Mouse (Mus musculus) mouse embryonic stem cell (cell line): Measurements from ENCODE around the gene Aknad1.

Experiments used
- in situ Hi-C, 2 experiments: fragments of 300-500 bp; cut with MboI; formaldehyde crosslinking; loops; 1 replicate in 1 of 2; 3 replicates in 1 of 2; pipeline ENCODE4 v1.14.3; 2019 to 2020; ENCODE audit warnings: low sequenced_read_pairs in 2 of 2, low pct_unique_long_range_greater_than_20kb in 1 of 2, mixed read lengths in 1 of 2; ENCODE audit not compliant: unreplicated experiment in 1 of 2

Gene Aknad1

DNA sequence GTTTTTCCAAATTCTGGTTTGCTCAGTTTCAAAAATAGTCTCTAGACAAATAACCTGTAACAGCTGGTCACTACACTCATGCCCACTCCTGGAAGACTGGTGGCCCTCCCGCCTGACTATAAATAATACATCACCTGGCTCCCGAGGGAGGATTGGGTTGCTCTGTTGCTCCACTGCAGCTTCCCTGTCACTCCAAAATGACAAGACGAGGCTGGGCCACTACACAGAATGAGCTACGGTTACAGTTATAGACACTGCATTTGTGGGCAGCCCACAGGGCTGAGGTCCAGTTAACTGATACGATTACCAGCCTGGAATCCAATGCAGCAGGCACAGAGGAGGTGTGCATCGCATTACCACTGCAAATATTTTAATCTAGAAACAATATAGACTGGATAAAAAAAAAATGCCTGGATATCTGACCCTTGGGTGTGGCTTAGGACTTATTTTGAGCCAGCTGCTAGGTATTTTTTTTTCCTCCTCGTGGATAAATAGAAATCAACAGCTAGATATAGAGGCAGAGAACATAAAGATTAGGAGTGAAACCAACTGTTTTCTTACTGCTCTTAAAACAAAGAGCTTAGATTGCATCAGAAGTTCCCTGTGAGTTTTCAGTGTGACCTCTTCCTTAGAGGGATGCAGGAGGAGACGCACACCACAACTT is at the start of gene Aknad1:
TSS of gene Aknad1 (plus strand) at position 614 of the 664 bp plus-strand sequence.
- in situ Hi-C loops = no loop called here

DNA sequence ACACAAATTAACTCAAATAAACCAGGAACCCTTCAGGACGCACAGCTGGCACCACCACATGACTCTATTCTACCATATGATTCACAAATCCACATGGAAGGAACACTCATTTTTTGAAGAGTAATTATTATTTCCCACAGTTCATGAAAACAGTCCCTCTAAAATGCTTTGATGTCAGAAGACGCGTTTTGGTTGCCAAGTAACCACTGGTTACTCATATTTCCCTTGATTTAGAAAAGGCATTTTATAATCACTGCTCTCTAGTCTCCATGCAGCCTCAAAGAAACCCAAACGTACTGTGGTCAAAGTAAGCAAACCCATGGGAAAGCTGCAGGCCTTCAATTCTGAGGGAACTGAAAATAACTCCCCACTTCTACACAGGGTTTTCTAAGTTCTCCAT is 49.5 kb upstream of the Aknad1 start:
- in situ Hi-C loops = no loop called here

- in situ Hi-C loops = no loop called here
Measured at GRCm38 (mm10) chr3:108694321-108694720, 45.1 kb upstream of the Aknad1 start.

DNA sequence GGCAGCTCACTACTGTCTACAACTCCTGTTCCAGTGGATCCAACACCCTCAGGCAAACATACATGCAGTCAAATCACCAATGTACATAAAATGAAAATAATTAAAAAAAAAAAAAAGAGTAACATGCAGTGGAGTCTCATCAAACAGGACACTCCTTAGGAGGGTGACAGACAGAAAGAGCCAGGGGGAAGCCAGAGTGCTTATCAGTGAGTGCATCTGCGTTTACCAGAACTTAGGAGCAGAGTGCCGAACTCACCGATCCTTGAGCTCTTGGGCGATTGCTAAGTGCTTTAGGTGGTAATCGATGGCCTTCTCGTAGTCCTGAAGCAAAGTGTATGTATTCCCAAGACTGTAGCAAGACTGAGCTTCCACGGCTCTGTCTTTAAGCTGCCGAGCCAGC is 40.8 kb upstream of the Aknad1 start:
- in situ Hi-C loops = no loop called here

- in situ Hi-C loops = no loop called here
Measured at GRCm38 (mm10) chr3:108699786-108700185, 39.7 kb upstream of the Aknad1 start.

GRCm38 (mm10) chr3:108701256-108701655 is 38.2 kb upstream of the Aknad1 start:
- in situ Hi-C loops = no loop called here

GRCm38 (mm10) chr3:108702789-108703188 is 36.7 kb upstream of the Aknad1 start:
- in situ Hi-C loops = no loop called here

DNA sequence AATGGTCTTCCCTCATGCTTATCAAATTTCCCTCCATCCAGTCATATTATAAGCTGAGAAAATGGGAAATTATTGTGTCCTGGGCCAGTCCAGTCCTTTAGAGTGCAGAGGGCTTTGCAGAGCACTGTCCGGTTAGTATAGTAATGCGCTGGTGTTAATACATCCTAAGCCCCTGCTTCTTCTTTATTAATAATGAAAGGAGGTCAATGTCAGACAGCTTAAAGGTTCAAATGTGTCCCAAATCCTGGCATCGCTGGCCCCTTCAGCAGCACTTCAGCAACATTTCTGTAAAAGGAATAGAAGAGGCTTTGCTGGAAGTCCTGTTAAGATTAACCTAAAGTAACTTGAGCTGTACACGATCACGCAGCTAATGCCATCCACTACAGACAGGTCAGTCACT is 28.2 kb upstream of the Aknad1 start:
- in situ Hi-C loops = no loop called here

DNA sequence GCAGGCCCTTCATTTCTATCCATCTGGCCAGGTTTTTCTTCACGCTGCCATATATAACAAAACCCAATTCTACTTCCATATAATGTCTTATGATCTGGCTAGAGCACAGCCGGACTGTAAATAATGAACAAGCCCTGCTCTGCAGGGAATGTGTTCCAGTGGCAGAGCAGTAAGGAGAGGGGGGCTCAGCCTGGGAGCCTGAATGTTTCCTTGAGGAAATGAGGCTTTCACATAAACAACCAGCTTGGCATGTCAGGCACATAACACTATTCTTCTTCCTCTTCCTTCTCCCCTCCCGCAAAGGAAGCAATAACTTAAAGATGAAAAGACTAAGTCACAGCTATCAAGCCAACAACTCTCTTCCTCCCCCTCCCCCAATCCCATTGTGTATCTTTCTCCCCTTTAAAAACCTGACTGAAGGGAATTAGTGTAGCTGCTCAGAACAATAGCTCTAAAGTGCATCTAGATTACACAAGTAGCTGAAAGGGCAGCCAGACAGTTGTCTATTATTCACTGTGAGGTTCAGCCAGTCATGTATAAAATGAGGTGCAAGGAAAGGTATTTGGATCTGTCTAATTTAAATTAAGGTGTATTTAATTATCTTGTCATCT is 26.3 kb upstream of the Aknad1 start:
- in situ Hi-C loops = no loop called here

- in situ Hi-C loops = no loop called here
Measured at GRCm38 (mm10) chr3:108714837-108715236, 24.6 kb upstream of the Aknad1 start.

DNA sequence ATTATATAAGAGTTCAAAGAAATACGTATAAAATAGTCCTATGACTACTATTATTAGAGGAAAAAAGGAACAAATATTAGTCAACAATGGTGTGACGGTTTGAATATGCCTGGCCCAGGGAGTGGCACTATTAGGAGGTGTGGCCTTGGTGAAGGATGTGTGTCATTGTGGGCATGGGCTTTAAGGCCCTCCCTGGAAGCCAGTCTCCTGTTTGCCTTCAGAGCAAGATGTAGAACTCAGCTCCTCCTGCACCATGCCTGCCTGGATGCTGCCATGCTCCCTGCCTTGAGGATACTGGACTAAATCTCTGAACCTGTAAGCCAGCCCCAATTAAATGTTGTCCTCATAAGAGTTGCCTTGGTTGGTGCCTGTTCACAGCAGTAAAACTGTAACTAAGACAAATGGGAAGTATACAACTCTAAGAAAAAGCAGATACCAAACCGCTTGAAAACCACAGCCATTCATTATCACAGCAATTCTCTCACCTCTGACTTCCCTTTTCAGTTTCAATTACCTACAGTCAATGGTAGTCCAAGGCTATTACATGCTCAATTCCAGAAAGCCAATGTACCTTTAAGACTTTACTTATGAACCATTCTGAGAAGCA is 21.5 kb upstream of the Aknad1 start:
- in situ Hi-C loops = no loop called here

DNA sequence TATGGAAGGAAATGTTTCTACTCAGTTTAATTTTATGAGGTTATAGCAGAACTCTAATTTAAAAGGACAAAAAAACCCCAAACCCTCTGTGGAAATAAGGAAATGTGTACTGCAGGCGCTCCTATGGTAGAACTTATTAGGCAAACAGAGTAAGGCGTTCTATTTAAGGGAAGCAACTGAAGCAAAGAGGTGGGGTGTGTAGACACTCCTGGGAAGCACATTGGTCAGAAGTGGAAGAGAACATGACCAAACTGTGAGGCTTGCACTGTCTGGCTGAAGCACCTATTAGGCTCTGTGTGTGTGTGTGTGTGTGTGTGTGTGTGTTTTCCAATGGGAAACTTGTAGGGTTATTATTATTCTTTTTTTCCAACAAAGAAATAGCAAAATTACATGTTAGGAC is 20.1 kb upstream of the Aknad1 start:
- in situ Hi-C loops = no loop called here

DNA sequence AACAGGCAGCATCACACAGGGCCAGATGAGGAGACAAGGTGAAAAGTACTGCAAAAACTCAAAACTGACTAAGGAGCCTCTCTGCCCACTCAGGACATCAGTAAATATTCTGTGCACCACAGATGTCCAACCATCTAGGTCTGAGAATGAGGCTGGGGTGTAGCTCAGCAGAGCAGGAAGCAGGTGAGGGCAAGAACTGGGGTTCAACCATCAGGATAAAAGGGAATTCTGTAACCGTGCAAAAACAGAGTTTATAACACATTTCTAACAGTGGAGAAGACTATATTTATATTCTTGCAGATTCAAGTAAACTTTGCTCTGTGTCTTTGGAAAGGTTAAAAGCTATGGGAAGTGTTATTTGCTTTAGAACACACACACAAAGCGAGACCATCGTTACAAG is 19.7 kb upstream of the Aknad1 start:
- in situ Hi-C loops = no loop called here

DNA sequence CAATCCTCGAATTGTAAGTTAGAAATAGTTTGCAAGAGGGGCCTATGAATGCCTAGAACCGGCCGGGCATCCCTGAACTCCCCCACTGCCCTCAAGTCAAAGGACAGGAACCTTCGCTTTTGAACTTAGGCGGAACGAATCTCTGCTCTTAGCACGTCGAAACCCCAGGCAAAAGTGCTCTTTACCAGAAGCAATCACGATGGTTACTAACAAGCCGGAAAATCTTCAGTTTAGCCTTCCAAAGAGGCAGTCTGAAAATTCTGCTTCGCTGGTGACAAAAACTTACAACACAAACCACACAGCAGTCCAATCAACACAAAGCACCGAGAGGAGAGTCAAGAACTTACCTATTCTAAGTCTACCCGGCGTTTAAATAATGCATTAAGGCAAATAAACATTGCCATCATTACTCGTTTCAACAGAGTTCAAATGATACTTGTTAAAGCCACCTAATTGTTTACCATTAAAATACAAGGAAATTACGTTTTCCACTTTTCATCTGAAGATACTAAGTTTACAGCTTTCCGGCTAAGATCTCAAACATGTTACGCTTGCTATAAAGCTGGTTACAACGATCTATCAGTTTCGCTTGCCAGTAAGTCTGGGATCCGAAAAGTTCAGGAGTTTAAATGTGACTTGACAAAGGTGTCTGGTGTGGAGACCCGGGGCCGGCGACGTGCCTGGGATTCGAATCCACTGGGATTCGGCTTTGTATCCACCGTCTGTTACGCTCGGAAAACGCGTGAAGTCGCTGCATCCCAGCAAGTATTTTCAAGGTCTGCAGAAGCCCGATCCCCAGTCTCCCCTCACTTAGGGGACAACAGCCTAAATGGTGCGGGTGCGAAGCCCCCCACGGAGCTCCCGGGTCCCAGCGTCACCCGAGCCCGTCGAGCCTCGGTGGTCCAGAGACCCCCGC is 18.1 kb upstream of the Aknad1 start:
- in situ Hi-C loops = no loop called here

DNA sequence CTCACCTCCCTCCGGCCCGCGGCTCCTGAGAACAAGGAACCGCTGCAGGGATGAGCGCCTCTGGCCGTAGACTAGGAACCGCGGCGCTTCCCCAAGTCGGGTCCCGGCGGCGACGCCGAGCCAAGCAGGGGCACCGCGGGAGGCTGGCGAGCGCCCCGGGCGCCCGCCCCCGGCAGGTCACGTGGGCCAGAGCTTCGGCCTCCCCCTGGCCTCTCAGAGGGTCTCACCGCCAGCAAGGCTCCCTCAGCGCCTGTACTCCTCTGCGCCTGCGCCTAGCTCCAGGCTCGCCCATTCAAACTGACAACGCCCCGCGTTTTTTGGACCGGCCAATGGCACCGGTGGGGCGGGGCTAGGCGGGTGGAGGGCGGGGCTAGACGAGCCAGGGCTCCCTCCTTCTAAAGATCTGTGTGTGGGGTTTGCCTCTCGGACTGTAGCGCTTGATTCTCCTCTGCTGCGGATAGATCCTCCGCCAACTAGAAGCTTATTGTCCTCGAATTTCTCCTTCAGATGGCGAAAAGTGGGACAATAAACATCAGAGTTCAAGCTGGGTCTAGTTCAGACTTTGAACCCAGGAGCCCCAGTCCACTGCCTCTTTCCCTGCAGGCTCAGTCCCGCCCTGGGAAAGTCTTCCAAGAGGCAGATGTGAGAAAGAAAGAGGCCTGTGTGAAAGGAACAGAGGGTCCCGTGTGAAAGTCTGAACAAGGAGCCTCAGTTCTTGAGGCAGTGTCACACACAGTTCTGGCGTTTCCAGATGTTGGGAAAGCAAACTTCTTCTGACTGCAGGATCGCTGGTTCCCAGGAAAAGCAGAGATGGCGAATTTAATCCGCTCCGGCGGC is 17.2 kb upstream of the Aknad1 start, which contains the start of gene Gpsm2:
TSS of gene Gpsm2 (minus strand) at position 274 of the 837 bp plus-strand sequence.
- in situ Hi-C loops = no loop called here

DNA sequence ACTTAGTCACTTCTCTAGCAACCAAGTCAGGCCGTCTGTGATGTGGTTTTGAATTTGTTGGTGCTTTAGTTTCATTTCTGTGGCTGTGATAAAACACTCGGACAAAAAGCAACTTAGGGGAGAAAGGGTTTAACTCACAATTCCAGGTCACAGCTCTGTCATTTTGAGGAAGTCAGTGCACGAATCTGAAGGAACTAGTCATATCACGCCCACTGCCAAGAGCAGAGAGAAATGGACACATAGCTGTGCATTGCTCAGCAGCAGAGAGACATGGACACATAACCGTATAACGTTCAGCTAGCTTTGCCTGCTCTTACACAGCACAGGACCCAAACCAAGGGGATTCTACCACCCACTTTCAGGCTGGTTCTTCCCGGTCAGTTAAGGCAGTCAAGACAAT is 13.0 kb upstream of the Aknad1 start:
- in situ Hi-C loops = no loop called here

DNA sequence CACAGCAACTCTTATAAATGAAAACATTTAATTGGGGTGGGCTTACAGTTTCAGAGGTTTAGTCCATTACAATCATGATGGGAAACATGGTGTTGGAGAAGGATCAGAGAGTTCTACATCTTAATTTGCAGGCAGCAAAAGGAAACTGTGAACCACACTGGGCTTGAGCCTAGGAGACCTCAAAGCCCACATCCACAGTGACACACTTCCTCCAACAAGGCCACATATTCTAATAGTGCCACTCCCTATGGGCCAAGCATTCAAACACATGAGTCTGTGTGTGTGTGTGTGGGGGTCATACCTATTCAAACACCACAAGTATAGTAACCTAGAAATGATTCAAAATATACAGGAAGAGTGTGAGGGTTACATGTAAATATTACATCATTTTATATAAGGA is 12.1 kb upstream of the Aknad1 start:
- in situ Hi-C loops = no loop called here

GRCm38 (mm10) chr3:108727776-108728175 is 11.7 kb upstream of the Aknad1 start:
- in situ Hi-C loops = no loop called here
